Mouse (Mus musculus): ENCODE measurements at regions not wholly inside any gene's neighbourhood (a gene's known extent, or its start where the extent isn't known, plus 50 kb on each side); places are given as distances from the start of the nearest gene placed in this dataset.

GRCm38 (mm10) chr4:71177661-71178060, 580.1 kb downstream of the Gm11232 start:
- DNase-seq: no peak

- DNase-seq: no peak
These were observed 592.0 kb downstream of the Gm11232 start for GRCm38 (mm10) chr4:71165802-71166201.

GRCm38 (mm10) chr4:71131670-71132317, 597.0 kb upstream of the Megf9 start:
- DNase-seq: no peak

GRCm38 (mm10) chr4:71130946-71131669, 596.3 kb upstream of the Megf9 start:
- no peak for DNase-seq

- no peak for DNase-seq
These were observed 594.5 kb upstream of the Megf9 start for GRCm38 (mm10) chr4:71129306-71129705.
